Mouse (Mus musculus): ENCODE results near the gene S100a11.

GRCm38 (mm10) chr3:93506881-93507325 is 13.4 kb upstream of the S100a11 start:
- TF ChIP-seq CTCF (IDR thresholded peaks at IDR 0.05; ENCODE audit: low read depth) (no peak), EP300 (optimal IDR thresholded peaks at IDR 0.05) (no peak)
